Comparison of ENCODE assay signal across 19 mouse cellular contexts in the genomic region with DNA sequence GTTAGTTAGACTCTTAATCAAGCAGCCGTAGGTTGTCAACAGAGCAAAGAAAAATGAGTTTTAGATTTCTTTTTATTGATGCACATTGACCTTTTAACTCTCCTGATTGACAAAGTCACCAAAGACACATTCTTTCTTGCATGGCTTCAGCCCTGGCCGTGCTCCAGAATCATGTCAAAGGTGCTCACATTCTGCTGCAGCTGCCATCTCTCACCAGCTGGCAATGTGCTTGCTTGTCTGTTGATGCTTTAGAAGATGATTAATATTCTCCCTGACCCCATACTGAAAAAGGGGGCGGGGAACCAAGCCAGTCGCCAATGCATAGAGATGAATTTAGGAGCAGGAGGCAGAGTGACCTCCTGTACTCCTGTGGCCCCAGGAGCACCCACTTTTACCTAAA.
A peak's percentile ranks its signal among the peaks of the same experiment; 100 is the strongest.
DNase-seq lines count a peak whose midpoint lies in the region; ATAC-seq and TF ChIP-seq lines count a peak whose summit lies in the region.
"Had no signal": no experiment of that assay in that cellular context is flagged by ENCODE, and none has a peak within 500 bp of the region (broad histone marks: within the 10 kb centered on the region; RNA-seq: fewer than 3 reads in every experiment).

No protein-coding gene starts in this region.

- no peaks in the 10 kb centered on the region for H3K36me3 ChIP-seq in hindbrain, embryonic 15.5 days
- H3K36me3 ChIP-seq in thymus, adult 2 months (ENCODE audit: control insufficient read depth, insufficient read depth, low read length): no peaks in the 10 kb centered on the region
- H3K36me3 ChIP-seq: embryonic facial prominence, embryonic 15.5 days; limb, embryonic 13.5 days had no signal

- DNase-seq in cerebellum, adult 11-12 months: peak; percentile 8
- DNase-seq in cerebellum, adult 9-10 months: no peak
- peak; percentile 9 for DNase-seq in 3T3-L1 (ENCODE audit: low read depth, low spot score)
- DNase-seq in embryo, embryonic 10 days (ENCODE audit: low spot score): peak; percentile 69
- DNase-seq in thymus, adult 2 months: no peak
- DNase-seq in natural killer cell, adult 2 months (ENCODE audit: low spot score in 2 of 2): no peak
- DNase-seq in layer of hippocampus, postnatal 10 days (ENCODE audit: low spot score in 2 of 2): no peak
- DNase-seq: gastrocnemius, adult 2 months; heart, adult 2 months; heart, postnatal 10 days; kidney, postnatal 10 days; layer of hippocampus, postnatal 36 days; right cerebral cortex, postnatal 25 days had no signal

- 0 out of 2 replicates have a peak, but pooled peaks cover 7% of the 10 kb centered on the region for H3K4me1 ChIP-seq in hindbrain, embryonic 15.5 days (replicated peaks)
- H3K4me1 ChIP-seq in thymus, adult 2 months (replicated peaks; ENCODE audit: control insufficient read depth, insufficient read depth, low read length): no peaks in the 10 kb centered on the region
- H3K4me1 ChIP-seq: embryonic facial prominence, embryonic 15.5 days; limb, embryonic 13.5 days had no signal

- no peak overlapping the region for H3K27ac ChIP-seq in hindbrain, embryonic 15.5 days (replicated peaks)
- no peak overlapping the region for H3K27ac ChIP-seq in thymus, adult 2 months (ENCODE audit: control insufficient read depth, insufficient read depth, low read length)
- H3K27ac ChIP-seq: embryonic facial prominence, embryonic 15.5 days; gastrocnemius, adult 2 months; heart, adult 2 months; limb, embryonic 13.5 days had no signal

- no peaks in the 10 kb centered on the region for H3K27me3 ChIP-seq in hindbrain, embryonic 15.5 days
- H3K27me3 ChIP-seq in thymus, adult 2 months (ENCODE audit: control insufficient read depth, insufficient read depth, low read length): no peaks in the 10 kb centered on the region
- H3K27me3 ChIP-seq: embryonic facial prominence, embryonic 15.5 days; limb, embryonic 13.5 days had no signal

- no peaks in the 10 kb centered on the region for H3K9me3 ChIP-seq in hindbrain, embryonic 15.5 days
- H3K9me3 ChIP-seq: embryonic facial prominence, embryonic 15.5 days; limb, embryonic 13.5 days had no signal

- TF ChIP-seq CTCF in thymus, adult 2 months (IDR thresholded peaks at IDR 0.05; ENCODE audit: borderline replicate concordance, control insufficient read depth, extremely low read depth, insufficient read depth, low read length, poor library complexity): no peak

- no peak overlapping the region for H3K9ac ChIP-seq in hindbrain, embryonic 15.5 days
- H3K9ac ChIP-seq: embryonic facial prominence, embryonic 15.5 days; limb, embryonic 13.5 days had no signal

- H3K4me2 ChIP-seq in hindbrain, embryonic 15.5 days: no peak overlapping the region
- H3K4me2 ChIP-seq: embryonic facial prominence, embryonic 15.5 days; limb, embryonic 13.5 days had no signal

- no peak overlapping the region for H3K4me3 ChIP-seq in hindbrain, embryonic 15.5 days
- no peak overlapping the region for H3K4me3 ChIP-seq in thymus, adult 2 months (ENCODE audit: control insufficient read depth, insufficient read depth, low read length)
- H3K4me3 ChIP-seq: embryonic facial prominence, embryonic 15.5 days; gastrocnemius, adult 2 months; heart, adult 2 months; limb, embryonic 13.5 days had no signal

- TF ChIP-seq POLR2A in thymus, adult 2 months (IDR thresholded peaks at IDR 0.05; ENCODE audit: control insufficient read depth, extremely low read depth, insufficient read depth, low read length, poor library complexity): no peak

- 20% methylated on average over 4 of the region's 4 CpGs for WGBS in hindbrain, embryonic 15.5 days
- 85% methylated on average over 4 of the region's 4 CpGs for WGBS in thymus, adult 2 months

- 0 out of 2 replicates have a peak, but pooled peaks have one; percentile 51 for ATAC-seq in hindbrain, embryonic 15.5 days (ENCODE audit: low FRiP score, low read depth)
- ATAC-seq: forebrain, embryonic 16.5 days; intestine, embryonic 16.5 days; Patski had no signal

Comparison
In these comparisons a context has a peak if more than half of its experiments do, and no peak if none do; other contexts are left out.
1. DNase-seq: peak in cerebellum, adult 11-12 months (single experiment), 3T3-L1 (single experiment) and embryo, embryonic 10 days (single experiment); none in cerebellum, adult 9-10 months (single experiment), thymus, adult 2 months (single experiment), natural killer cell, adult 2 months (0 of 2) and layer of hippocampus, postnatal 10 days (0 of 2).